Mouse (Mus musculus) limb, embryonic 12.5 days (tissue): ENCODE data around the gene Ky. TPM values are rescaled to one million over a fixed set of nuclear protein-coding genes. Genes with fewer than 3 reads are reported as not detected.

Experiments
- ATAC-seq: fragments of 200-750 bp; cut with Nextera tagmentation; 2 replicates; pipeline ENCODE4 v1.8.0; 2017; ENCODE audit warnings: low read depth, moderate TSS enrichment; ENCODE audit not compliant: insufficient number of reproducible peaks, insufficient read depth, low FRiP score, low TSS enrichment
- H3K27ac ChIP-seq: fragments of 300-500 bp; sonication (generic); 2 replicates; pipeline ENCODE4 v1.5.1; 2016; ENCODE audit warnings: mild to moderate bottlenecking, moderate library complexity
- H3K27me3 ChIP-seq: fragments of 300-500 bp; sonication (generic); 2 replicates; pipeline ENCODE4 v1.6.1; 2016; ENCODE audit warnings: mild to moderate bottlenecking, moderate library complexity
- H3K36me3 ChIP-seq: fragments of 300-500 bp; sonication (generic); 2 replicates; pipeline ENCODE4 v1.6.1; 2016; ENCODE audit warnings: mild to moderate bottlenecking, moderate library complexity
- H3K4me1 ChIP-seq: fragments of 300-500 bp; sonication (generic); replicated peaks from 2 replicates; pipeline ENCODE4 v1.6.1; 2016
- H3K4me2 ChIP-seq: fragments of 300-500 bp; sonication (generic); 2 replicates; pipeline ENCODE4 v1.6.1; 2016; ENCODE audit warnings: mild to moderate bottlenecking, moderate library complexity
- H3K4me3 ChIP-seq: fragments of 300-500 bp; sonication (generic); replicated peaks from 2 replicates; pipeline ENCODE4 v1.5.1; 2016; ENCODE audit warnings: mild to moderate bottlenecking
- H3K9ac ChIP-seq: fragments of 300-500 bp; sonication (generic); replicated peaks from 2 replicates; pipeline ENCODE4 v1.6.1; 2016; ENCODE audit warnings: mild to moderate bottlenecking, moderate library complexity
- H3K9me3 ChIP-seq: fragments of 300-500 bp; sonication (generic); 2 replicates; pipeline ENCODE4 v1.6.1; 2016; ENCODE audit warnings: mild to moderate bottlenecking, moderate library complexity
- WGBS: fragments of 180-500 bp; shearing (Covaris S2); methylation state at CpG from one replicate; pipeline ENCODE4 v1.1.7; 2016; 5-methylcytosine and 5-hydroxymethylcytosine counted together
- polyA plus RNA-seq: library from polyadenylated mRNA; unstranded; fragments of >200 nt; fragmentation: Nextera tagmentation; extraction: Ambion mirVana; gene quantifications from 2 replicates; pipeline ENCODE4 v1.2.1, GENCODE M21; 2016

Gene Ky
- 0.15 and 0.70 TPM in 2 replicates for polyA plus RNA-seq

DNA sequence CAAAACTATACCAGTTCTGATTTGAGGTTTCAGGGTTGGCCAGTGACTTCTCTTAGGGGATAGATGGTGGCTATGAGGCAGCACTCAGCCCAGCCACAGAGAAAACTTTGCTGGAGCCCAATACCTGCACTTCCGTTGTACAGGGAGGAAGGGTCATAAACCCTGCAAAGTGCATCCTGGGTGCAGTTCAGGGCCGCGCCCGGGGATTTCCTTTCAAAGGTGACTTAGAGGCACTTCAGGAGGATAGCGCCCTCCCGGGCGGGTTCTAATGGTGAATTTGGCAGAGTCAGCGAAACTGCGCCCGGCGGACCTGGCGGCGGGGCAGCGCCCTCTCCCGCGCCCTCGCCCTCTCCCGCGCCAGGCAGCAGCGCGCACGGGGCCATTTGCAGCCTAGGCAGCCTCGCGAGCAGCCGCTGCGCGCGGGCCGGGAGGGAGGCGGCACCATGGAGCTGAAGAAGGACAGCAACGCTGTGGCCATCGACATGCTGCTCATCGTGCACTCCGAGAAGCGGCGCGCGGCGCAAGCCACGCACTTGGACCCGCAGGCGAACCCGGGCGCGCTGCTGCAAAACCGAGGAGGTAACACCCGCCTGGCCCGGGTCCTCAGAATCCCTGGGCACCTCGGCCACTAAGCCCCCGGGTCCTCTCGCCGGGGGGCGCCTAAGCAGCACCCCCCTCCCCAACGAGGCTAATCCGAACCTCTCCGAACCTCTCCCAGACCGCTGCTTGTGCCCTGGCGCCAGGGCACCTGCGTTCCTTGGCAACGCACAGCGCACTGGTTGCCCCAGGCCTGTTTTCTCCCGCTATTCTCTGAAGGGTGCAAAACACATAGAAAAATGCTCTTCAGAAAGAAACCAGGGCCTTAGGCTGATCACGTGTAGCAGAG, at the start of gene Ky:
TSS of gene Ky (plus strand) at position 51 of the 886 bp plus-strand sequence.
- H3K9me3 ChIP-seq: no peaks in the 10 kb centered on the region
- no peak for ATAC-seq
- WGBS: 2% methylated on average over 63 of the region's 63 CpGs
- H3K4me1 ChIP-seq: peaks cover 4% of the 10 kb centered on the region; the same call in 1 of the 2 replicates
- peak within 1 kb of the TSS; percentile 87 for H3K4me2 ChIP-seq
- peaks cover 53% of the 10 kb centered on the region for H3K27me3 ChIP-seq
- H3K27ac ChIP-seq: no peak within 1 kb of the TSS
- H3K36me3 ChIP-seq: no peaks in the 10 kb centered on the region
- peak within 1 kb of the TSS; percentile 46 for H3K4me3 ChIP-seq
- H3K9ac ChIP-seq: peak within 1 kb of the TSS; percentile 44

DNA sequence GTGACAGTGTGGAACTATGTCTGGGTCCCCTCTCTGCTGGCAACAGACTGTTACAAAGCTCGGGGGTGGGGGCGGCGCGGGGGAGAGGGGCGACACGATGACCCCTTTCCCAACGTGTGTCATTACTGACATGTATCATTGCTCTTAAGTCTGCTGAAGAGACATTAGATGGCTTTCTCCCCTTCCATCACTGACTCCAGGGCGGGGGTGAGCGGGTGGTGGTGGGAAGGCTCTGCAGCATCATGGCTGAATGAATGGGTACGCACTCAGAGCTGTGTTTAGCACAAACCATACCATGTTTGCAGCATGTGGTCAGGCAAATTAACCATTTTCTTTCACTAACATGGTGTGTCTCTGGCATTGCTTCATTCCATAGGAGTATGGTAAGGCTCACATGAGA, 43.3 kb upstream of the Ky start:
- H3K4me3 ChIP-seq: no peak overlapping the region
- H3K9me3 ChIP-seq: no peaks in the 10 kb centered on the region
- no peak overlapping the region for H3K4me2 ChIP-seq
- H3K36me3 ChIP-seq: no peaks in the 10 kb centered on the region
- H3K27me3 ChIP-seq: no peaks in the 10 kb centered on the region
- ATAC-seq: no peak
- H3K9ac ChIP-seq: no peak overlapping the region
- 87% methylated on average over 10 of the region's 10 CpGs for WGBS
- no peak overlapping the region for H3K27ac ChIP-seq
- no peaks in the 10 kb centered on the region for H3K4me1 ChIP-seq

GRCm38 (mm10) chr9:102465044-102465443, 40.5 kb upstream of the Ky start:
- WGBS: 75% methylated on average over 3 of the region's 3 CpGs
- Histone ChIP-seq H3K9me3 (no peaks in the 10 kb centered on the region), H3K4me1 (no peaks in the 10 kb centered on the region), H3K4me2 (no peak overlapping the region), H3K36me3 (no peaks in the 10 kb centered on the region), H3K27me3 (no peaks in the 10 kb centered on the region), H3K9ac (no peak overlapping the region), H3K27ac (no peak overlapping the region), H3K4me3 (no peak overlapping the region)
- ATAC-seq: no peak

DNA sequence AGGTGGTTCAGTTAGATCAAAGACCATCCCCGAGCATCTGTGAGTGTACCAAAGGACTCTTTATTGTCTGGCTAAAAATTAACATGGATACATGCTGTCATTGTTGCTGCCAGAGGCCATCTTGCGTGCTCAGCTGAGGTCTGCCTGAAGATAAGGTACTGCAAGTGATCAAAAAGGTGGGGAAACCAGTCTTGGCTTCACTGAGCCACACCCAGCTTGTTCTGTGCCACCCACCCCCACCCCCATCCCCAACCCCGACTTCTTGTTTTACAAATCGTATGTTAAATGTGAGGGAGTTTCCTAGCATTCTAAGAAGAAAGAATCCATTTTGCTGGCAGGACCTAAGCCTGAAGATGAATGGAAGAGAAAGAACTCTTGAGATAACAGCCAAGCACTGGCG, 39.8 kb upstream of the Ky start:
- Histone ChIP-seq H3K9ac (no peak overlapping the region), H3K36me3 (no peaks in the 10 kb centered on the region), H3K4me3 (no peak overlapping the region), H3K4me1 (no peaks in the 10 kb centered on the region), H3K9me3 (no peaks in the 10 kb centered on the region), H3K27me3 (no peaks in the 10 kb centered on the region), H3K27ac (no peak overlapping the region), H3K4me2 (no peak overlapping the region)
- no peak for ATAC-seq
- 77% methylated on average over 5 of the region's 5 CpGs for WGBS

DNA sequence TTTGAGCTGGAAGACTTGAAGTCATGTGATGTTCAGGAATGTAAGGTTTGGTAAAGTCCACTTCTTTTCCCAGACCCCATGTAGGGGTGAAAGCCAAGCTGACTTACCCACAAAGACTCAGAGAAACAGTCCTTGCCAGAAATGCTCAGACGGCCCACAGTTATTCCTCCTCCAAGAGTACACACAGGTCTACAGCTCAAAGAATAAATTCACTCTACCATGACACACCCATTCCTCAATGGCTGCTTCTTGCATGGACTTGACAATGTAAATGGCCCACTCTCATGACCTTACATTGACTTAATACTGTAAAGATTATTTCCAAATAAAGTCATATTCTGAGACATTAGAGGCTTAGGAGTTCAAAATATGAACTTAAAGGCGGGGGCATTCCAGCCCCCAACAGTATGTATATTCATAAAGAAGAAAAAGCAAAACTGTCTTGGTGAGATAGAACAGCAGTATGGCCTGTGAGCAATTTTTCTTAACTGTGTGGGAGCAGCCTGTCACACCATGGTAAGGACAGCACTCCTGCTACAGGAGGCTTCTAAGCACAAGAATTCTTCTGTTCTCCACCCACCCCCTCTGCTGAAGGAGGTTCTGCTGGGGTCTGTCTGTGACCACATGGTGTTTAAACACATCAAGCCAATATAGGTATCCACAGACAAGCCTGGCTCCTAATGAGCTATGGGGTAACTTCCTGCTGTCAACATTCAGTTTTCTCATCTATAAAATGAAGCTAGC, 35.3 kb upstream of the Ky start:
- no peak overlapping the region for H3K4me3 ChIP-seq
- 80% methylated on average over 2 of the region's 2 CpGs for WGBS
- no peak overlapping the region for H3K4me2 ChIP-seq
- H3K9ac ChIP-seq: no peak overlapping the region
- no peaks in the 10 kb centered on the region for H3K9me3 ChIP-seq
- no peaks in the 10 kb centered on the region for H3K4me1 ChIP-seq
- H3K36me3 ChIP-seq: no peaks in the 10 kb centered on the region
- H3K27me3 ChIP-seq: no peaks in the 10 kb centered on the region
- no peak overlapping the region for H3K27ac ChIP-seq
- no peak for ATAC-seq

- Histone ChIP-seq H3K4me1 (no peaks in the 10 kb centered on the region), H3K9me3 (no peaks in the 10 kb centered on the region), H3K27ac (no peak overlapping the region), H3K4me2 (no peak overlapping the region), H3K27me3 (no peaks in the 10 kb centered on the region), H3K36me3 (no peaks in the 10 kb centered on the region), H3K4me3 (no peak overlapping the region), H3K9ac (no peak overlapping the region)
- no peak for ATAC-seq
- 85% methylated on average over 6 of the region's 6 CpGs for WGBS
Observed at GRCm38 (mm10) chr9:102477767-102478450, 27.6 kb upstream of the Ky start.

DNA sequence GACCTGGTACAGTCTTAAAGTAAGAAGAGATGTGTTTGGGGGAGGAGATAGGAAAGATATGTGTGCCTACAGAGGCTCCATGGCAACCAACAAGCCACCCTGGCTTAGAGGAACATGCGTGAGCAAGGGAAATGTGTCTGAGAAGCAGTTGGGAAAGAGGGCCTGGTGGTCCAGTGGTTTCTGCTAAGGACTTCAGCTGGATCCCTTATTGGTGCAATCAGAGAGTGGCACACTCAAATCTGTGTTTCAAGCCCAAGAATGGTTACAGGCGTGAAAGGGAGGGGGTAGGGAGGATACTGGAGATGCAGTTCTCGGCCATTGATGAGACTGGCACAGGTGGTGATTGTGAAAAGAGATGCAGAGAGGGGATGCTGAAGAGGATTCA, 27.1 kb upstream of the Ky start:
- H3K27me3 ChIP-seq: no peaks in the 10 kb centered on the region
- no peaks in the 10 kb centered on the region for H3K9me3 ChIP-seq
- ATAC-seq: no peak
- no peaks in the 10 kb centered on the region for H3K36me3 ChIP-seq
- H3K27ac ChIP-seq: no peak overlapping the region
- H3K4me2 ChIP-seq: no peak overlapping the region
- no peak overlapping the region for H3K9ac ChIP-seq
- no peaks in the 10 kb centered on the region for H3K4me1 ChIP-seq
- no peak overlapping the region for H3K4me3 ChIP-seq
- WGBS: 80% methylated on average over 3 of the region's 3 CpGs

- 53% methylated on average over 9 of the region's 9 CpGs for WGBS
- no peak for ATAC-seq
- Histone ChIP-seq H3K4me3 (no peak overlapping the region), H3K27me3 (no peaks in the 10 kb centered on the region), H3K36me3 (no peaks in the 10 kb centered on the region), H3K9me3 (no peaks in the 10 kb centered on the region), H3K27ac (no peak overlapping the region), H3K4me1 (no peaks in the 10 kb centered on the region), H3K9ac (no peak overlapping the region), H3K4me2 (no peak overlapping the region)
Observed at GRCm38 (mm10) chr9:102479022-102479421, 26.5 kb upstream of the Ky start.

DNA sequence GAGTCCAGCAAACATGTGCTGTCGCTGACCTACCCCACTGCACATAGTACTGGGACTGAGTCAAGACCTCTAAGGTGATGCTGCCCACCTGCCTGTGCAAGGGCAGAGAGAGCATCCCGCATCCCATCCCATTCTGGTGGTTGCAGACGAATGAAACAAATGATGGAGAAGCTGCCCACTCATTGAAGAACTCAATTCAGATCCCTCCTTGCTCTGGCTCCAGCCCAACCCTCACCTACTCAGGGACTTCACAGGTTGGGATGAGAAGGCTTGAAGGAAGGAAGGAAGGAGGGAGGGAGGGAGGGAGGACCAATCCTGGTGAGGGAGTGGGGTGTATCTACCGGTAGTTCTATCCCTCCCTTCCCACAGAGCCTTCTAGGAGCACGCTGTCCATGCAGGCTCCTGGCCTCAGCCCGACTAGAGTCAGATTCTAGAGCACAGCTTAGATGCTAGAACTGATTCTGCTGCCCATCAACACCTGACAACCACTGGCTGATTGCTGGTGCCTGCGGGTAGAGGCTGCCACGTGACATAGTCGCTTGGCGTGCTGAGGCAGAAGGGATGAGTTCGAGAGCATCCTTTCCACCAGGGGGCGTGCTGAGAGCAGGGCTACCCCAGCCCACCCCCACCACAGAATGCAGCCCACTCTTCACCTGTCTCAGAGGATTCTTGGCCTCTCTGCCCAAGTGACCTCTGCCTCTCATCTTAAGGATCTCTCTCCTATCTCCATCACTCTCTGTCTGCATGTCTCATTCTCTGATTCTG, 13.3 kb upstream of the Ky start:
- Histone ChIP-seq H3K27ac (no peak overlapping the region), H3K4me2 (no peak overlapping the region), H3K27me3 (peaks cover 8% of the 10 kb centered on the region), H3K9ac (no peak overlapping the region), H3K36me3 (no peaks in the 10 kb centered on the region), H3K4me1 (no peaks in the 10 kb centered on the region), H3K4me3 (no peak overlapping the region), H3K9me3 (0 out of 2 replicates have a peak, but pooled peaks cover 5% of the 10 kb centered on the region)
- ATAC-seq: no peak
- 41% methylated on average over 12 of the region's 12 CpGs for WGBS

GRCm38 (mm10) chr9:102493044-102493443, 12.5 kb upstream of the Ky start:
- no peak overlapping the region for H3K4me3 ChIP-seq
- H3K27me3 ChIP-seq: peaks cover 8% of the 10 kb centered on the region
- no peaks in the 10 kb centered on the region for H3K9me3 ChIP-seq
- 30% methylated on average over 4 of the region's 4 CpGs for WGBS
- no peaks in the 10 kb centered on the region for H3K36me3 ChIP-seq
- no peak overlapping the region for H3K27ac ChIP-seq
- H3K9ac ChIP-seq: no peak overlapping the region
- no peaks in the 10 kb centered on the region for H3K4me1 ChIP-seq
- H3K4me2 ChIP-seq: no peak overlapping the region
- no peak for ATAC-seq
